Mouse (Mus musculus): ENCODE data around the gene Pcare. TPM values are rescaled to one million over a fixed set of nuclear protein-coding genes. Genes with fewer than 3 reads are reported as not detected.

The Pcare gene
- total RNA-seq, 1 experiment from 2014 or later: not detected

DNA sequence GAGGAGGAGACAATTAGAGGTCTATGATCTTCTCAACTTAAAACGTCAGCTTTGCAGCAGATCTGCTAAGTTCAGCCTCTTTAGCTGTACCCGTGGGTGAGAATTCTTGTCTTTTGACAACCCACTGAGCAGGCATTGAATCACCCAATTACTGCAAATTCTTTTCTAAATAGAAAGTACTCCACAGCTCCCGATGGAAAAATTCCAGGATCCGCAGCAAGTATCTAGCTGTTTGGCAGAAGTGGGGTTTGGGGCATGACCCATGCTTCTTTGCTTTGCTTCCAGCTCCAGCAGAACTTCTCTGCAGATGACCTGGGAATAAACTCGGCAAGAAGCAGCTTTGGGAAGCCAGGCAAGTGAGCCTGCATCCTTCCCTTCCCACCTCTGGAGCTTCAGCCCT is 9.8 kb downstream of the Pcare start:
- no peak for ATAC-seq (ENCODE audit: extremely low read depth, insufficient number of reproducible peaks, low FRiP score, poor library complexity, severe bottlenecking)

DNA sequence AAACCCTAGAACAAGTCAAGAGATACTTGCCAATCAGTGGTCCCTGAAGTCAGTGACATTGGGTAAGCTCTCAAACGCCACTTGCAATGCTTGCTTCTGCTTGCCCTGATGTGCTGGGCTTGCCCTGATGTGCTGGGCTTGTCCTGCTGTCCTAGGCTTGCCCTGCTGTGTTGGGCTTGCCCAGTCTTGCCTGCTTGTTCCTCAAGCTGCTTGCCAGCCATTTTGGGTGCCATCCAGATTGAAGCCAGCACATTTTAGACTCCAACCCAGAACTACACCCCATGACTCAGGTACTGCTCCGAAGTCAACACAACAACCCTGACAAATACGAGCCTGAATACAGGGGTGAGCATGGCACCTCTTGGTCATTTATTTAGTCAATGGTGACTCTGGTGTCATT is 10.5 kb downstream of the Pcare start:
- no peak for ATAC-seq (ENCODE audit: extremely low read depth, insufficient number of reproducible peaks, low FRiP score, poor library complexity, severe bottlenecking)

DNA sequence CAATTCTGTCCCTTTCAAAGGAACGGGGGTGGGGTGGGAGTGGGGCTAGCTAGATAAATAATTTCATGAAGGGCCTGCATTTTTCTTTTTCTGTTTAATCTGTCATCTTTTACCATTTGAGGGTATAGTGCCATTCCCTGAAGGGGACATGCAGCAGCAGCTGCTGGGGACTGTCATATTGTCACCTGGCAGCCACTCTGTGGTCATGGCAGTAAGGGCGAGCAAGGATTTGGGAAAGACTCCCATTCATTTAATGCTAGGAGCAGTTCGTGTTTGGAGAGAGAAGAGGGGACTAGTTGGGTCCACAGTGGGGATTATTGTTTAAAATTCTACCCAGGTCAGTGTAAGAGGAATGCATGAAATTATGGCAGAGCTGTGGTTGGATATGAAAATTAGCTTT is 16.3 kb downstream of the Pcare start:
- ATAC-seq (ENCODE audit: extremely low read depth, insufficient number of reproducible peaks, low FRiP score, poor library complexity, severe bottlenecking): no peak

DNA sequence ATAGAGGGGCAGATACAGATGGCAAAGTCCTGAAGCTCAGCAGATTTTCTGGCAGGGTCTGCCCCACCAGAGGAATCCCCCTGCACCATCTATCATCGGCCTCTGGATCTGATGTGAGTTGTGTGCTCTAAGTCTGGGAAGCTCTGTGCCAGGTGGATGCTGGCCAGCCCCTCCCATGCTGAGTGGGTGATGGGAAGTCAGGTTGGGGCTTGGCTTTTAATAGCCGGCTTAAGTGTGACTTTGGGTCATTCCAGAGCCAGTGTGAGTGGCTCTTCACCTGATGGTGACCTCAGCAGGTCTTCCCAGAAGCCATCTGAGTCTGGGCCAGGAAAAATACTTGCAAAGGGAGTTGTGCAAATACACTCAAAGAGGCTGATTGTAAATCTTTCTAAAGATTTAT is 22.0 kb downstream of the Pcare start:
- no peak for ATAC-seq (ENCODE audit: extremely low read depth, insufficient number of reproducible peaks, low FRiP score, poor library complexity, severe bottlenecking)

DNA sequence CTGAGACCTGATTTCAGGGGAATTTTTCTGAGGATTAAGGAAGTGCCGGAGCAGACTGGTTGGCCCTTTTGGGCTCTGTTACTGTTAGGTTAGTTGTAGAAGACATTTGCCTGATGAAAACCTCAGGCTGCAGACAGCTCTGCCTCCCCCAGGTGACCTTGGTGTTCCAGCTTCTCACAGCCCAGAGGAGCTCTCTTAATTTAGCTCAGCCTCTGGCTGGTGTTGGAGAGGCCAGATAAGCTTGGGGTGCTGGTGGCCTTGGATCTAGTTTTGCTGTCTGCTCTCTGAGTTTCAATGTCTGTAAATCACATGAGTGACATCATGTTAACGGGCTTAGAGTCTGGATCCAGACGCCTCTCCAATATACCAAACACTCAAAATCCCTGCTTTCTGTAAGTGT is 31.7 kb downstream of the Pcare start:
- ATAC-seq (ENCODE audit: extremely low read depth, insufficient number of reproducible peaks, low FRiP score, poor library complexity, severe bottlenecking): no peak

DNA sequence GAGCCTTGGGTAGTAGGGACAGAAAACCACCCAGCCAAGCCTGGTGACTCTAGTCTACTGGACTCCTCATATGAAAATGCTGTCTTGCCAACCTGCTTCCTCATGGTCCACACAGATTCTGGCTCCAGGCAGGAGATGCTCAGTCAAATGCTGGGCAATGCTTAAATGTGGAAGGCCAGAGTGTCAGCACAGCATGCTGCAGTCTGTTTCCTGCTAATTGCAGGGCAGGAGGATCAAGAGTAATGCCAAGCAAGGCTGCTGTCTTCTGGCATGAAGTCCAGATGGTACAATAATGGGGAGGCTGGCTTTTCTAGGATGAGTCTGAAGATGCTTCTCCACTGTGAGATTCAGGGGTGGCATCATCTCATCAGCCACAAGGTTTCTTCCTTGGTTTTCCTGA is 32.3 kb downstream of the Pcare start:
- no peak for ATAC-seq (ENCODE audit: extremely low read depth, insufficient number of reproducible peaks, low FRiP score, poor library complexity, severe bottlenecking)

DNA sequence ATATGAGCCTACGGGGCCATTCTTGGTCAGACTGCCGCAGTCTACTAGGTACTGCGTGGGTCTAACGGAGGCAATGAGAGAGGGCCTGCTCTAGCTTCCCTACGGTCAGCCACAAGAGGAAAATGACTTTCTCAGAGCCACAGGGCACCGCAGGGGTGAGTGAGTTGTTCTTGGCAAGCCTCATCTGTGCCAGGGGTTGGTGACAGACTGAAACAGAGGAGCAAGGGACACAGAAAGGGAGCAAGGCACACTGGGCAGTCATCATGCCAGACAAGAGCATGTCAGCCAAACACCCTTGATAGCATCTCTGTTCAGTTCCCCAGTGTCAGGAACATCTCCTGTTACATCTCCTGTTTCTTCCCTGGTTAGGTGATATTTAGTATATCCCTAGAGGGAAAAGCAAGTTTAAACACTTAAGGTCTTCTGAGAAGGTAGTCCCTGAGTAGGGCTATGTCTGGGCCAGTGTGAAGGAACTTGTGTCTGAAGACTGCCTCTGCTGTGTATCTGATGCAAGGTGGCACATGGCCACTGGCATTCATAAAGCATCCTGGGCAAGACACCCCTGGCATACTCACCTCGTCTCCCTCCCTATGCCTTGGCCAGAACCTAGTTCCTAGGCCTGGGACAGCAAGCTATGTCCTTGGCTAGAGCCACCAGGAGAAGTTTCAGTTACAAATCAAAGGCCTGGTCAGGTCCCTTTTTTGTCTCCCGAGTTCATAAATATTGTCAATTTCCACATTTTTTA is 34.6 kb downstream of the Pcare start:
- ATAC-seq (ENCODE audit: extremely low read depth, insufficient number of reproducible peaks, low FRiP score, poor library complexity, severe bottlenecking): no peak

DNA sequence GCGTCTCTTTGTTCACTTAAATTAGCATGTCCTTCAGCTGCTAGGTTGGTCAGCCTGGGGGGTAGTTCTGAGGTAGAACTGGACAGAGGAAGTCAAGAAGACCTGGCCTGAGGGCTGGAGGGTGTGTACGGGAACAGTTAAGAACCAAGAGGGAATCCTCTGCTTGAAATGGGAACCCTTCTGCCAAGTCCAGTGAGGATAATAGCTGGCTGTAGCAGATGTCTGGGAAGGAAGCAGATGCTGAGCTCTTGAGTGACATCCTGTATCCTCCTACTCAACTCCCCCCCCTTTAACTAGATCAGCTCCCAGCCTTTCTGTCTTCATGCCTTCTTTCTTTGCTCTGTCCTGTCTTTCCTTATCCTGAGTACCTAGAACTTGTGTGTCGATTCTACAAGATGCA is 37.7 kb downstream of the Pcare start:
- ATAC-seq (ENCODE audit: extremely low read depth, insufficient number of reproducible peaks, low FRiP score, poor library complexity, severe bottlenecking): no peak

DNA sequence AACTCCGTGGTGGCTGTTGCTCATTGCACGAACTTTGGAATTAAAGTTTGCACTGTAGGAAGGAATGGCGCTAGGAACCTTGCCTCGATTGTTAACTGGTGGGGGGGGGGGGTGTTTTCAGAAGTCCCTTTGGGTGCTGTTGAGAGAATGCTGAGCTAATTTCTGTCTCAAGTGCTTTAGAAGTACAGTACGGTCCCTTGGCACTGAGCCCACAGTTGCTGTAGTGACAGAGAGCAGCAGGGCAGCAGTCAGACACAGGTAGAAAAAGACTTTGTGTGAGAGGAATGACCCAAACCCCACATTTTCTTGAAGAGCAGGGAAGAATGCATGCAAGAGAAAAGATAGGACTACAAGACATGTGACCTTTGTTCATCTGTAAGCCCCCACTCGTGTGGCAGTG is 40.4 kb downstream of the Pcare start:
- no peak for ATAC-seq (ENCODE audit: extremely low read depth, insufficient number of reproducible peaks, low FRiP score, poor library complexity, severe bottlenecking)

DNA sequence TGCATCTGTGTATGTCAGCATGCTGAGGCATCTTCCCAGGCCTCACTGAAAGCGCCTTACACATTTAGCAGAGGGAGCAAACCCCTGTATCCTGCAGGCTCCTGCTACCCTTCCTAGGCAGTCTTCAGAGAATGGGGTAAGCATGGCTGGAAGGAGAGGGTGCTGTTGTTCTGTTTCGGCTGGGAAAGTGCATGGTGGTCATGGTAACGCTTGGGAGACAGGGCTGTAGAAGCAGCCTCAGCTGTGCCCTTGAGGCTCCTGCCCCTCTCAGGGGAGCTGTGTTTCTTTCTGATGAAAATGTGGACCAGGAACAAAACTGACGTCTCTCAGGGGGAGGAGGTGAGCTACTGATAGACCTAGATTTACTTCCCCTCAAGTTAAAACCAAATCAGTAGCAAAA is 45.0 kb downstream of the Pcare start:
- no peak for ATAC-seq (ENCODE audit: extremely low read depth, insufficient number of reproducible peaks, low FRiP score, poor library complexity, severe bottlenecking)

DNA sequence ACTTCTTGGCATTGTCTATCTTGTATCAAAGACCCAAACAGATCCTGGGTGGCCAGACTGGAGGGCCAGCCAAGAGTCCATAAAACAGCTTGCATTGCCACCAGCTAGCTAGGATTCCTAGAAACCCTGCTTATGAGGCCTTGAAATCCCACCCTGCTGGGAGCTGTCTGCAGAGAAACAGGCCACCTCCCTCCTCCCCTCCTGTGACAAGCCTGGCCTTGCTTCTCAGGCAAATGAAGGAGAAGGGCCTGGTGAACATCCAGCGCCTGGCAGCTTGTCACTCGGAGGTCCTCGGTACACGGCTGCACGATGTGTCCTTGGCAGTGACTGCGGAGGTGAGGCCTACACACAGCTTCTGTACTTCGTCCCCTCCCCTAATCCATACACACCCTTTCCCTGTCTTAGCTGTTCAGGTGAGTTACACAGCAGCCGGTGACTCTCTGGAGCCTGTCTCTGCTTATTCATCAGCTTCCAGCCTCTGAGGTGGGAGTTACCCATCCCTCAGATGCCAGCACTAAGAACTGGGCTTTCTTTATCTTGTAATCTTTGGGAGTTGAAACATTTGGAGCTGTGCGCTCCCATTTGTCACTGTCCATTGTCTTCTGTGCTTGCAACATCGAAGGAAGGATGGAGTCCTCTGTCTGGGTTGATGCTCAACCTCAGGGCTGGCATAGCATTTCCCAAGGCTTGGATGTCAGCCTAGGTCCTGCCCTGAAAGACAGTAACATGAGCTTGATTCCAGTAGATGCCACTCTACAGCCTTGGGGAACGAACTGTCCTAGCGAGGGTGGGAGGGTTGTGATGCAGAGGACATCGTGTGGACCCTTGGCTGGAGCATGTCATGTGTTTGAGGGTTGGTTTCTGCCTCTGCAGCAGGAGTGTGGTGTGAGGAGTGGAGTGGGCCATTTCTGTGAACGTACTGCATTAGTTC is 46.9 kb downstream of the Pcare start:
- ATAC-seq (ENCODE audit: extremely low read depth, insufficient number of reproducible peaks, low FRiP score, poor library complexity, severe bottlenecking): no peak

DNA sequence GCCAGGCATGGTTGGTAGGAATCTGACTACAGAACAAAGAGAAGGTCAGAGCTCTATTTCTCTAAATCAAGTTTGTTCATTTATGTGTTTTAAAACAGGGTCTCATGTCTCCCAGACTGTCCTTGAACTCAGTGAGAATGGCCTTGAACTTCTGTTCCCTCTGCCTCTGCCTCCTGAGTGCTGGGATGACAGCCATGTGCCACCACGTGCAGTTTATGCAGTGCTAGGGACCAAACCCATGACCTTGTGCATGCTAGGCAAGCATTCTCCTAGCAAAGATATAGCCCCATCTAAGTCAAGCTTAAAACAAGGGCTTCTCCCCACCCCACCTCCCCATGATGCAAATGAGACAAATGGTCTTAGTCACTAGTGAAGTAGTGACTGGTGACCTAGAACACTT is 47.6 kb downstream of the Pcare start:
- no peak for ATAC-seq (ENCODE audit: extremely low read depth, insufficient number of reproducible peaks, low FRiP score, poor library complexity, severe bottlenecking)

DNA sequence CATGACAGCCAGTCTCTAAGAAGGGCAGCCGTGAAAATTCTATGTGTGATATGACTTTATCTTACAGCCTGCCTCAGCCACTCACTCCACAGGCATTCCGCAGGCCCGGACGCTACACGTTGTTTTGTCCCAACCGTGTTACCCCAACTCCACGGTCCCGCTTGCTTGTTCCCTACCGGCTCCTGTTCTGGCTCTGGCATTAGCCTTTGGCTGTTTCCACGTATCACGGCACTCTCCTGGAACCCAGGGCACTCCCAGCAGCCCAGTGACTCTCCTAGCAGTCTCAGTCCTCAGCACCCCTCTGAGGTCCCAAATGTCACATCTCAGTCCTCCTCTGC is 54.1 kb downstream of the Pcare start:
- no peak for ATAC-seq (ENCODE audit: extremely low read depth, insufficient number of reproducible peaks, low FRiP score, poor library complexity, severe bottlenecking)

DNA sequence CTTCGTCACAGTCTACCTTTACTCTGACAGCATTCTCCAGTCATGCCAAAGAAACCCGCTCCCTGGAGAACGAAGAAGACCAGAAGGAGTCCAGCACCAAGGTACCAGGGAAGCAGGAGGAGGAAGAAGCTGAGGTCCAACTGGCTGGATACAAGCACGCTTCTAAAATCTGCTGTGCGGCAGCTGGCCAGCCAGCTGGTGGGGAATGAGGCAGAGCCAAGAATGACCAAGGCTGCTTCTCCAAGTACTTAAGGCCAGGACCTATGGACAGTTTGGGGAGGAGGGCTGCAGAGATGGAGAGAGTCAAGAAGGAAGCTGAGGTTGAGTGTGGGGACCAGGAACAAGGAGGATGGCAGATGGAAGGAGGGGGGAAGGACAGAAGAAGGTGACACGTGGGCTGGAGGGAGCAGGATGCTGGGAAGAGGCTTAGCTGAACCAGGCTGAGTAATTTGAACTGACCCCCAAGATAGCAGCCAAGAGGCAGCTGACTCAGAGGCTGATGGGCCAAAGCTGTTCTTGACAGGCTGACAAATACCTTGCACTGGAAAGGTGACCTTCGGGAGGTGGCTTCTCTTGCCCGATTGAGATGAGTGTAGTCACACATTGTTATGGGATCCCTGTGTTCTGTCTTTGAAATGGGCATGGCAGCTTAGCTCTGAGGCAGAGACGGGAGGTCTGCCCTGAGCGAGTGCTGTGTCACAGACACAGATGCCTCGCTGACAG is 54.6 kb downstream of the Pcare start:
- ATAC-seq (ENCODE audit: extremely low read depth, insufficient number of reproducible peaks, low FRiP score, poor library complexity, severe bottlenecking): no peak

DNA sequence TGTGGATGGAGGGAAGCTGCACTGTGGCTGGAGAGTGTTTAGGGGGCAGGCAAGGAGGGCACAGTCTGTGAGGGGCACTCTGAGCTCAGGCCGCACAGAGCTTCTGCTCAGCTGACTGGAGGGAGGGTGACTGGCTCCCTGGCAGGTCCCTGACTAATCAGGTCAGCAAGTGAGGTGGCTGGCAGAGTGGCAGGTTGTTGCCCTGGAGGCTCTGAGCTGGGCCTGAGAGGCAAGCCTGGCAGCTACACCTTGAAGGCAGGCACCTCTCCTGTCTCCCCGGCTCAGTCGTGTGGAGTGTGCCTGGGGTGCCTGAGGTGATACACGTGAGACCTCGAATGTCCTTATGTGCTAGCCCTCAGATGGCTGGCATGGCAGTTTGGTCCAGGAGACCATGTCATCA is 56.3 kb downstream of the Pcare start:
- ATAC-seq (ENCODE audit: extremely low read depth, insufficient number of reproducible peaks, low FRiP score, poor library complexity, severe bottlenecking): no peak

DNA sequence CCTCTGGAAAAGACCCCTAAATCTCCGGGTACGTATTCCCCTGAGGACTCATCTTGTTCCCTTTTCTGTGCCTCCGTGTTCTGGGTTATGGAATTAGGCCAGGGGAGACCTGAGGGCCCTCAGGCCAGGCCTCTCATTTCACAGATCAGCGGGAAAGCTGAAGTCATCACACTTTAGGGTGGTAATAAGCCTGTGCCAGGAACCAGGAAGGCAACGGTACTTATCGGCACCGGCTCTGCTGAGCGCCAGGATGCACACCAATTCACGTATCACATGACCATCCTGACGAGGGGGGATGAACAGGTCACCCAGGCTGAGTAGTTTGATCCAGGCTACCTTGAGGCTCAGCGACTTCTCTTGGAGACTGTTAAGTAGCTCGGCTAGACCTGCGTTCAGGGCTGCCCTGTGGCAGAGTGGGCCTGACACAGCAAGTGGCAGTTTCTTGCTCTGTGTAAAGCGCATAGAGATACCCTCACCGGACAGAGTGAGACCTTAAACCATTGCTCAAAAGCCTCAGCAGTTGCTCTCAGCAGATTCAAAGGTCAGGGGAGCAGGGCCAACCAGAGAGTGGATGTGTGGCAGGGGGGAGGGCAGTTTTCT is 56.9 kb downstream of the Pcare start:
- no peak for ATAC-seq (ENCODE audit: extremely low read depth, insufficient number of reproducible peaks, low FRiP score, poor library complexity, severe bottlenecking)

DNA sequence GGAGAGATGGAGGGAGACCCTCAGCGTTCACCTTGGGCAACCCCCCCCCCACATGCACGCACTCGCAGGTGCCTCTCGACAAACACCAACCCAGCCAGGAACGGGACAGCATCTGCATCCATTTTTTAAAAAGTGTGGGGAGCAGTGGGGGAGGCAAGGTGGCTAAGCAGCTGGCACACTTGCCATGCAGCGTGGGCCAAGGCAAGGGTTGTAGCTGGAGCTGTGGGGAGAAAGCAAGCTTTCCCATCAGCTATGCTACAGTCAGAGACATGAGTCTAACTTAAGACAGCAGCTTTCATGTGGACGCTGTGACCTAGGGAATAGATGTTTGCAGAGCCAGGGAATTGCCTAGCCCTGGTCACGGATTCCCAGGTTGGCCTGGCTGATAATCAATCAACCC is 57.5 kb downstream of the Pcare start:
- ATAC-seq (ENCODE audit: extremely low read depth, insufficient number of reproducible peaks, low FRiP score, poor library complexity, severe bottlenecking): no peak

DNA sequence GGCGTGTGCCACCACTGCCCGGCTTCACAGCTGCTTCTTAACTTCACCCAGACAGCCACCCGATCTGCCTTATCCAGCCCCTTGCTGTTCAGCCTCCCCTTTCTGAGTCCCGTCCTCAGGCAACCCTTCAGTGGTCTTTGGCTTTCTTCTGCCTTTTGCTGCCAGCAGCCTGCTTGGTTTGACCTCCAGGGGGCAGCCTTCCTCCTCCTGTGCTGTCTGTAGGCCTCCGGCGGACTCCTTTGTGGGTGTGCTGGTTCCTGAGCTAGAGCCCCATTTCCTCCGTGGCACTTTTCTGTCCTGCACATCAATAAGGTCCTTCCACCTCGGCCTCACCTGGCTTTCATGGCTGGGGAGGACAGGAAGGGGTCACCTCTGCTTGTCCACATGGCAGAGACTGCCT is 58.9 kb downstream of the Pcare start:
- ATAC-seq (ENCODE audit: extremely low read depth, insufficient number of reproducible peaks, low FRiP score, poor library complexity, severe bottlenecking): no peak

Data from neutrophil, adult 5-6 weeks (primary cell).